Mouse (Mus musculus): ENCODE measurements at regions not wholly inside any gene's neighbourhood (a gene's known extent, or its start where the extent isn't known, plus 50 kb on each side); places are given as distances from the start of the nearest gene placed in this dataset.
"Not testable (repeated sequence)": the region's sequence is repeated elsewhere in the genome, so short reads cannot be mapped to it uniquely, and the experiment has no call there.

DNA sequence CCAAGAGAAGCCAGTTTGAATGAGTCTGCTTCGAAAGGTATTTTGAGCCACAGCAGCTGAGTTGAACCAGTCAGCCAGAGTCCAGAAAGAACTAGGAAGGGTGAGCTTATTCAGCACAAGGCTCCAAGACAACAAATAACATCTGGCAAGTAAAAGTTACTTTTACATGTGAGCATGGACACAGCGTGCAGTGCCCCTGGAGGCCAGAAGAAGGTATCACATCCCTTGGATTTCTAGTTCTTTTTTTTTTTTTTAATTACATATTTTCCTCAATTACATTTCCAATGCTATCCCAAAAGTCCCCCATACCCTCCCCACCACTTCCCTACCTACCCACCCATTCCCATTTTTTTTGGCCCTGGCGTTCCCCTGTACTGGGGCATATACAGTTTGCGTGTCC lies 367.4 kb downstream of the Gm9008 start:
- peak; percentile 69 for TF ChIP-seq ZNF384 (IDR thresholded peaks at IDR 0.05; ENCODE audit: low read depth, low read length)
- in situ Hi-C loops (cut with MboI; ENCODE audit: low sequenced_read_pairs in 2 of 2, unreplicated experiment in 2 of 2); H3K4me3 ChIP-seq (ENCODE audit: insufficient read depth in 1 of 2, low read depth in 1 of 2, low read length in 2 of 2, poor library complexity in 1 of 2, severe bottlenecking in 1 of 2); H3K9me3 ChIP-seq (ENCODE audit: control insufficient read depth, insufficient read depth, low read depth, low read length); DNase-seq (ENCODE audit: low read depth, low spot score); H3K36me3 ChIP-seq (ENCODE audit: control insufficient read depth, insufficient read depth, low read length, poor library complexity, severe bottlenecking); H3K4me1 ChIP-seq (ENCODE audit: control insufficient read depth in 2 of 2, insufficient read depth in 2 of 2, low read length in 2 of 2, poor library complexity in 1 of 2); H3K9ac ChIP-seq (ENCODE audit: insufficient read depth, low read depth, low read length, poor library complexity, severe bottlenecking); H3K27ac ChIP-seq (ENCODE audit: insufficient read depth, low read depth, low read length, poor library complexity, severe bottlenecking): not testable (repeated sequence)

DNA sequence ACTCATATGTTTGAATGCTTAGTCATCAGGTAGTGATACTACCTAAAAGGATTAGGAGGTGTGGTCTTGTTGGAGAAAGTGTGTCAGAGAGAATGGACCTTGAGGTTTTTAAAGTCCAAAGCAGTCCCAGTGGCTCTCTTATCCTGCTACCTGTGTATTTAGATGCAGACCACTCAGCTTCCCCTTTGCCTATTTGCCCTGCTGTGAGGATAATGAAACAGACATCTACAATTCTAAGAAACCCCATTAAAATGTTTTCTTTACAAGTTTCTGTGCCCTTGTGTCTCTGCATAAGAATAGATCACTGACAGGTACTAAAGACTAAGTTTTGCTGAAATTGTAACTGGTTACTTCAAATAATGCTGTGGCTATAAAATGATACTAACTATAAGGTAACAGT lies 381.8 kb downstream of the Gm9008 start:
- in situ Hi-C loops (cut with MboI; ENCODE audit: low sequenced_read_pairs in 2 of 2, unreplicated experiment in 2 of 2): no loop called here
- peak; percentile 12 for DNase-seq (ENCODE audit: low read depth, low spot score)

GRCm38 (mm10) chr6:76114346-76114745 lies 383.2 kb downstream of the Gm9008 start:
- H3K9ac ChIP-seq (ENCODE audit: insufficient read depth, low read depth, low read length, poor library complexity, severe bottlenecking): no peak overlapping the region
- no peak for DNase-seq (ENCODE audit: low read depth, low spot score)
- in situ Hi-C loops (cut with MboI; ENCODE audit: low sequenced_read_pairs in 2 of 2, unreplicated experiment in 2 of 2): no loop called here
- no peak overlapping the region for H3K4me3 ChIP-seq (ENCODE audit: insufficient read depth in 1 of 2, low read depth in 1 of 2, low read length in 2 of 2, poor library complexity in 1 of 2, severe bottlenecking in 1 of 2)
- H3K4me1 ChIP-seq (ENCODE audit: control insufficient read depth in 2 of 2, insufficient read depth in 2 of 2, low read length in 2 of 2, poor library complexity in 1 of 2): no peaks in the 10 kb centered on the region
- H3K9me3 ChIP-seq (ENCODE audit: control insufficient read depth, insufficient read depth, low read depth, low read length): no peaks in the 10 kb centered on the region
- H3K36me3 ChIP-seq (ENCODE audit: control insufficient read depth, insufficient read depth, low read length, poor library complexity, severe bottlenecking): no peaks in the 10 kb centered on the region
- no peak for TF ChIP-seq MAFK (IDR thresholded peaks at IDR 0.05; ENCODE audit: insufficient read depth, low read depth, low read length)
- no peak for TF ChIP-seq ZNF384 (IDR thresholded peaks at IDR 0.05; ENCODE audit: low read depth, low read length)
- no peak for TF ChIP-seq CHD2 (IDR thresholded peaks at IDR 0.05; ENCODE audit: low read depth, low read length)
- no peak for TF ChIP-seq ZC3H11A (IDR thresholded peaks at IDR 0.05; ENCODE audit: borderline replicate concordance, low read depth, low read length)
- no peak for TF ChIP-seq HCFC1 (IDR thresholded peaks at IDR 0.05; ENCODE audit: borderline replicate concordance, insufficient read depth, low read length)
- no peak overlapping the region for H3K27ac ChIP-seq (ENCODE audit: insufficient read depth, low read depth, low read length, poor library complexity, severe bottlenecking)

More for the DNA sequence above, 381.8 kb downstream of the Gm9008 start:
- H3K4me3 ChIP-seq (ENCODE audit: insufficient read depth in 1 of 2, low read depth in 1 of 2, low read length in 2 of 2, poor library complexity in 1 of 2, severe bottlenecking in 1 of 2): no peak overlapping the region
- no peaks in the 10 kb centered on the region for H3K4me1 ChIP-seq (ENCODE audit: control insufficient read depth in 2 of 2, insufficient read depth in 2 of 2, low read length in 2 of 2, poor library complexity in 1 of 2)
- no peaks in the 10 kb centered on the region for H3K36me3 ChIP-seq (ENCODE audit: control insufficient read depth, insufficient read depth, low read length, poor library complexity, severe bottlenecking)
- H3K9ac ChIP-seq (ENCODE audit: insufficient read depth, low read depth, low read length, poor library complexity, severe bottlenecking): no peak overlapping the region
- TF ChIP-seq CHD2 (IDR thresholded peaks at IDR 0.05; ENCODE audit: low read depth, low read length) (no peak), ZC3H11A (IDR thresholded peaks at IDR 0.05; ENCODE audit: borderline replicate concordance, low read depth, low read length) (no peak), MAFK (IDR thresholded peaks at IDR 0.05; ENCODE audit: insufficient read depth, low read depth, low read length) (no peak), HCFC1 (IDR thresholded peaks at IDR 0.05; ENCODE audit: borderline replicate concordance, insufficient read depth, low read length) (no peak), ZNF384 (IDR thresholded peaks at IDR 0.05; ENCODE audit: low read depth, low read length) (no peak)
- H3K9me3 ChIP-seq (ENCODE audit: control insufficient read depth, insufficient read depth, low read depth, low read length): no peaks in the 10 kb centered on the region
- H3K27ac ChIP-seq (ENCODE audit: insufficient read depth, low read depth, low read length, poor library complexity, severe bottlenecking): no peak overlapping the region

GRCm38 (mm10) chr6:76065383-76065782 lies 432.2 kb downstream of the Gm9008 start:
- Histone ChIP-seq H3K4me1 (ENCODE audit: control insufficient read depth in 2 of 2, insufficient read depth in 2 of 2, low read length in 2 of 2, poor library complexity in 1 of 2) (no peaks in the 10 kb centered on the region), H3K9ac (ENCODE audit: insufficient read depth, low read depth, low read length, poor library complexity, severe bottlenecking) (no peak overlapping the region), H3K9me3 (ENCODE audit: control insufficient read depth, insufficient read depth, low read depth, low read length) (no peaks in the 10 kb centered on the region), H3K4me3 (ENCODE audit: insufficient read depth in 1 of 2, low read depth in 1 of 2, low read length in 2 of 2, poor library complexity in 1 of 2, severe bottlenecking in 1 of 2) (no peak overlapping the region), H3K27ac (ENCODE audit: insufficient read depth, low read depth, low read length, poor library complexity, severe bottlenecking) (no peak overlapping the region), H3K36me3 (ENCODE audit: control insufficient read depth, insufficient read depth, low read length, poor library complexity, severe bottlenecking) (no peaks in the 10 kb centered on the region)
- in situ Hi-C loops (cut with MboI; ENCODE audit: low sequenced_read_pairs in 2 of 2, unreplicated experiment in 2 of 2): no loop called here
- TF ChIP-seq HCFC1 (IDR thresholded peaks at IDR 0.05; ENCODE audit: borderline replicate concordance, insufficient read depth, low read length) (no peak), MAFK (IDR thresholded peaks at IDR 0.05; ENCODE audit: insufficient read depth, low read depth, low read length) (no peak), ZC3H11A (IDR thresholded peaks at IDR 0.05; ENCODE audit: borderline replicate concordance, low read depth, low read length) (no peak), ZNF384 (IDR thresholded peaks at IDR 0.05; ENCODE audit: low read depth, low read length) (no peak), CHD2 (IDR thresholded peaks at IDR 0.05; ENCODE audit: low read depth, low read length) (no peak)
- DNase-seq (ENCODE audit: low read depth, low spot score): no peak

DNA sequence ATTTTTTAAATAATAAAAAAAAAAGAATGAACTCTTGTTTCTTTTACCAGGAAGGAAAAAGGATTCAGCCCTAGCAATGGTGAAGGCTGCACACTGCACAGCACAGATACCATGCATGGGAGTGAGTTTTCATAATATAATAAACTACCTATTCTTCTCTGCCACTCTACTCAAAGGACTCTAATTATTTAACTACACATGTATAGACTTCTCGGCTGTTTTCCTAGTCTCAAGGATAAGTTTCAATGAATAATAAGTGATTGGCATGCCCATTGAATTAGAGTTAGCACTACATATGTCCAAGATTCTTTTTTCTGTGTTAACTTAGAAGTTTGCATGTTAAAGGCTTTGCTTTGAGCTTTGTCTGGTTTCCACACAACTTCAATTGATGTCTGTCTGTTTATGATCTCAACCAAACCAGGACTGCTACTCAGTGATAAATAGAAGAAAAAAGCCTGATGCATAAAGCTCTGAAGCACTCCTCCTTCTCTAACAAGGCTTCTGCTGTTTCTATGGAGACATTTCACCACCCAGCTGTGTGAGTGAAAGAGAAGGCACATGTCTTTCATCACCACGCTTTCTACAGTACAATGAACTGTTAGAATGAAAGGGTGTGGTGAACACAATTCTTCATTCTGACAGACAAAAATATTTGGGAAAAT lies 444.8 kb downstream of the Gm9008 start:
- no peak for TF ChIP-seq ZC3H11A (IDR thresholded peaks at IDR 0.05; ENCODE audit: borderline replicate concordance, low read depth, low read length)
- no peak for TF ChIP-seq HCFC1 (IDR thresholded peaks at IDR 0.05; ENCODE audit: borderline replicate concordance, insufficient read depth, low read length)
- no peak for TF ChIP-seq ZNF384 (IDR thresholded peaks at IDR 0.05; ENCODE audit: low read depth, low read length)
- TF ChIP-seq CHD2 (IDR thresholded peaks at IDR 0.05; ENCODE audit: low read depth, low read length): no peak
- no peak for TF ChIP-seq MAFK (IDR thresholded peaks at IDR 0.05; ENCODE audit: insufficient read depth, low read depth, low read length)
- no peaks in the 10 kb centered on the region for H3K36me3 ChIP-seq (ENCODE audit: control insufficient read depth, insufficient read depth, low read length, poor library complexity, severe bottlenecking)
- no peak for DNase-seq (ENCODE audit: low read depth, low spot score)
- no peak overlapping the region for H3K4me3 ChIP-seq (ENCODE audit: insufficient read depth in 1 of 2, low read depth in 1 of 2, low read length in 2 of 2, poor library complexity in 1 of 2, severe bottlenecking in 1 of 2)
- H3K9ac ChIP-seq (ENCODE audit: insufficient read depth, low read depth, low read length, poor library complexity, severe bottlenecking): no peak overlapping the region
- in situ Hi-C loops (cut with MboI; ENCODE audit: low sequenced_read_pairs in 2 of 2, unreplicated experiment in 2 of 2): no loop called here
- H3K27ac ChIP-seq (ENCODE audit: insufficient read depth, low read depth, low read length, poor library complexity, severe bottlenecking): no peak overlapping the region
- H3K4me1 ChIP-seq (ENCODE audit: control insufficient read depth in 2 of 2, insufficient read depth in 2 of 2, low read length in 2 of 2, poor library complexity in 1 of 2): no peaks in the 10 kb centered on the region
- no peaks in the 10 kb centered on the region for H3K9me3 ChIP-seq (ENCODE audit: control insufficient read depth, insufficient read depth, low read depth, low read length)

All from ES-E14 (cell line).